Mouse (Mus musculus) liver, adult 2 months (tissue): ENCODE results near the gene Wnt3. TPM values are rescaled to one million over a fixed set of nuclear protein-coding genes. Genes with fewer than 3 reads are reported as not detected.

Source experiments
- DNase-seq: peaks from one replicate; pipeline ENCODE4 v3.0.0-alpha.2; 2011; ENCODE audit warnings: low read depth, low spot score; ENCODE audit errors: extremely low read depth
- H3K27ac ChIP-seq: fragments of 200-500 bp; replicated peaks from 2 replicates; pipeline ENCODE4 v1.5.1; 2012; ENCODE audit warnings: low read depth, mild to moderate bottlenecking, control low read depth, inconsistent platforms, low read length; ENCODE audit not compliant: insufficient read depth
- H3K27me3 ChIP-seq: fragments of 200-500 bp; 2 replicates; pipeline ENCODE4 v1.6.1; 2012; ENCODE audit warnings: mild to moderate bottlenecking, moderate library complexity, low read length, inconsistent platforms; ENCODE audit not compliant: control insufficient read depth, insufficient read depth
- H3K36me3 ChIP-seq: fragments of 200-500 bp; 2 replicates; pipeline ENCODE4 v1.6.1; 2012; ENCODE audit warnings: low read length, inconsistent platforms; ENCODE audit not compliant: control insufficient read depth, insufficient read depth
- H3K4me1 ChIP-seq: fragments of 200-500 bp; 2 replicates; pipeline ENCODE4 v1.6.1; 2011; ENCODE audit warnings: low read length; ENCODE audit not compliant: control insufficient read depth, insufficient read depth
- H3K4me3 ChIP-seq: fragments of 200-500 bp; 2 replicates; pipeline ENCODE4 v1.5.1; 2011; ENCODE audit warnings: low read depth, mild to moderate bottlenecking, control low read depth, low read length, moderate library complexity; ENCODE audit not compliant: insufficient read depth
- H3K79me2 ChIP-seq: fragments of 200-500 bp; 2 replicates; pipeline ENCODE4 v1.6.1; 2012; ENCODE audit warnings: inconsistent platforms, mild to moderate bottlenecking, low read length, moderate library complexity; ENCODE audit not compliant: control insufficient read depth, insufficient read depth
- H3K9ac ChIP-seq: fragments of 200-500 bp; 2 replicates; pipeline ENCODE4 v1.6.1; 2012; ENCODE audit warnings: low read depth, mild to moderate bottlenecking, control low read depth, inconsistent platforms, low read length
- CTCF ChIP-seq: fragments of 200-500 bp; IDR thresholded peaks from 2 replicates; pipeline ENCODE4 v1.5.1; 2011; ENCODE audit warnings: low read depth, low read length, control low read depth
- POLR2A ChIP-seq: fragments of 200-500 bp; IDR thresholded peaks from 2 replicates; pipeline ENCODE4 v1.6.1; 2011; ENCODE audit warnings: low read length, control low read depth; ENCODE audit not compliant: insufficient read depth; ENCODE audit errors: extremely low read depth
- WGBS: fragments of 180-500 bp; shearing (Covaris S2); methylation state at CpG from one replicate; pipeline ENCODE4 v1.1.7; 2018; 5-methylcytosine and 5-hydroxymethylcytosine counted together
- polyA plus RNA-seq: library from polyadenylated mRNA; depleted of rRNA; stranded (reverse); fragments of >200 nt; gene quantifications from 2 replicates; pipeline ENCODE4 v1.2.3, GENCODE M21; 2012
- total RNA-seq: library from RNA; depleted of rRNA; stranded (reverse); fragments of >200 nt; gene quantifications from 2 replicates; pipeline ENCODE4 v1.2.3, GENCODE M21; 2014

Wnt3 gene
- total and polyA plus RNA-seq, 2 experiments: not detected

DNA sequence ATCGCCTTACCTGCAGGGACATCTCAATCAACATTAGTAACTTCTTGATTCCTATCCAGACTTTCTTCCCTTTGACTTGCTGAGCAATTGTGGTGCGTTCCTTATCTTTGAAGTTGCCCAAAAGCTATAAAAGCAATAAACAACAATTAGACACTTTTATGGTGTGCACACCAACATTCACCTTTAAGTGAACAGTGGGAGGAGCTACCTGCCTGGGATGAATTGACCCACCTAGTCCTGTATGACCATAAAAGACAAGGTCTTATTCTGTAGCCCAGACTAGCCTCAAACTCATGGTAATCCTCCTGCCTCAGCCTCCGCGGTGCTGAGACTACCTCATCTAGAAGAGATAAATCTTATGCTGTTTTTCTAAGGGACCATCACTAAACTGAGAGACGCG lies 53.3 kb downstream of the Wnt3 start:
- H3K27ac ChIP-seq: no peak overlapping the region
- no peak overlapping the region for H3K4me3 ChIP-seq
- H3K9ac ChIP-seq: no peak overlapping the region
- 97% methylated on average over 6 of the region's 6 CpGs for WGBS
- no peak for DNase-seq
- no peak for TF ChIP-seq POLR2A
- no peak for TF ChIP-seq CTCF
- H3K4me1 ChIP-seq: no peaks in the 10 kb centered on the region
- H3K27me3 ChIP-seq: no peaks in the 10 kb centered on the region
- no peaks in the 10 kb centered on the region for H3K79me2 ChIP-seq
- peaks cover 10% of the 10 kb centered on the region; the same call in 1 of the 2 replicates for H3K36me3 ChIP-seq

DNA sequence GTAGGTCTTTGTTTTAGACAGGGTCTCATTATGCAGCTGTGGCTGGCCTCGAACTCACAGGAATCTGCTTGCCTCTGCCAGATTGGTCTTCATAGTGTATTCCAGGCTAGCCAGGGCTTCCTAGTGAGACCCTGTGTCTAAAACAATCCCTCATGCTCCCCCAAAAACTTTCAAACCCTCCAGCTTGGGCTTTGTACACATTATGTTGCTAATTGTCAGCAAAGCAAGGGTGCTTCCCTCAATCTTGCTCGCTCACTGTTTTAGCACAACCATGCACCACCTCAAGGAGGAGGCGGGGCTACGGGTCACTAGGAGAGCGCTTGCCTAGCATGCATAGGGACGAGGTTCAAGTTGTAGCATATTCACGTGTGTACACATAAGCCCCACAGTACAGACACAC lies 54.9 kb downstream of the Wnt3 start:
- no peak overlapping the region for H3K4me3 ChIP-seq
- DNase-seq: no peak
- H3K27ac ChIP-seq: no peak overlapping the region
- peaks cover 3% of the 10 kb centered on the region; the same call in 1 of the 2 replicates for H3K36me3 ChIP-seq
- H3K9ac ChIP-seq: no peak overlapping the region
- no peak for TF ChIP-seq CTCF
- no peak for TF ChIP-seq POLR2A
- no peaks in the 10 kb centered on the region for H3K4me1 ChIP-seq
- no peaks in the 10 kb centered on the region for H3K79me2 ChIP-seq
- WGBS: 91% methylated on average over 7 of the region's 7 CpGs
- H3K27me3 ChIP-seq: no peaks in the 10 kb centered on the region

- H3K27ac ChIP-seq: no peak overlapping the region
- no peaks in the 10 kb centered on the region for H3K27me3 ChIP-seq
- H3K4me3 ChIP-seq: no peak overlapping the region
- no peaks in the 10 kb centered on the region for H3K4me1 ChIP-seq
- 67% methylated on average over 4 of the region's 4 CpGs for WGBS
- TF ChIP-seq POLR2A: no peak
- no peak for TF ChIP-seq CTCF
- no peak for DNase-seq
- H3K9ac ChIP-seq: no peak overlapping the region
- H3K79me2 ChIP-seq: no peaks in the 10 kb centered on the region
- H3K36me3 ChIP-seq: peaks cover 3% of the 10 kb centered on the region; the same call in 1 of the 2 replicates
Observed at GRCm38 (mm10) chr11:103829956-103830355, 56.0 kb downstream of the Wnt3 start.

GRCm38 (mm10) chr11:103830476-103830875 lies 56.5 kb downstream of the Wnt3 start:
- WGBS: 98% methylated on average over 9 of the region's 9 CpGs
- Histone ChIP-seq H3K27me3 (no peaks in the 10 kb centered on the region), H3K79me2 (no peaks in the 10 kb centered on the region), H3K9ac (no peak overlapping the region), H3K27ac (no peak overlapping the region), H3K4me1 (no peaks in the 10 kb centered on the region), H3K4me3 (no peak overlapping the region), H3K36me3 (peaks cover 3% of the 10 kb centered on the region; the same call in 1 of the 2 replicates)
- TF ChIP-seq POLR2A (no peak), CTCF (no peak)
- DNase-seq: no peak

GRCm38 (mm10) chr11:103831766-103832165 lies 57.8 kb downstream of the Wnt3 start:
- TF ChIP-seq CTCF (no peak), POLR2A (no peak)
- Histone ChIP-seq H3K9ac (no peak overlapping the region), H3K4me1 (no peaks in the 10 kb centered on the region), H3K27me3 (no peaks in the 10 kb centered on the region), H3K36me3 (peaks cover 3% of the 10 kb centered on the region; the same call in 1 of the 2 replicates), H3K27ac (no peak overlapping the region), H3K4me3 (no peak overlapping the region), H3K79me2 (no peaks in the 10 kb centered on the region)
- 94% methylated on average over 3 of the region's 3 CpGs for WGBS
- DNase-seq: no peak

- Histone ChIP-seq H3K79me2 (no peaks in the 10 kb centered on the region), H3K4me1 (no peaks in the 10 kb centered on the region), H3K27ac (no peak overlapping the region), H3K27me3 (no peaks in the 10 kb centered on the region), H3K36me3 (peaks cover 3% of the 10 kb centered on the region; the same call in 1 of the 2 replicates), H3K4me3 (no peak overlapping the region), H3K9ac (no peak overlapping the region)
- 89% methylated on average over 4 of the region's 4 CpGs for WGBS
- TF ChIP-seq POLR2A (no peak), CTCF (no peak)
- no peak for DNase-seq
Observed at GRCm38 (mm10) chr11:103832331-103832730, 58.4 kb downstream of the Wnt3 start.
